Mouse (Mus musculus): ENCODE results near the gene Ddx58. TPM values are rescaled to one million over a fixed set of nuclear protein-coding genes. Genes with fewer than 3 reads are reported as not detected.

Gene Ddx58
- polyA plus RNA-seq, 1 experiment from 2014 or later, result 4.5 TPM

DNA sequence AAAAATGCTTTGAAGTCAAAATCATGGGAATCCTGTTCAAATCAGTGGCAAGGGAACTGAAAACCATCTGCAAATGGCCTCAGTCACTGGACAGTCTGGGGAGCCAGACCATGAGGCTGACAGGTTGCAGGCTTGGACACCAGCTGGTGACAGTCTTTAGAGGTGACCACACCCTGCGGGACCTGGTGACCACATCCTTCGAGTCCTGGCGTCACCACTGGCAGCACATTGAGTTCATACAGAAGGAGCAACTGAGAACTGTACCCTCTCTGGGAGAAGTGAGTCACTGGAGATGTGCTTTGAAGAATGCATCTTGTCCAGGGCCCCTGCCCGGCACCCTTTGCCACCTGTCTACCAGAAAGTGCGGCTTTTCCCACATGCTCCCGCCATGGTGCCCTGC lies 9.9 kb downstream of the Ddx58 start:
- ATAC-seq (ENCODE audit: low FRiP score), result no peak
- H3K36me3 ChIP-seq, result no peaks in the 10 kb centered on the region
- H3K27me3 ChIP-seq (replicated peaks), result no peaks in the 10 kb centered on the region
- no peaks in the 10 kb centered on the region for H3K4me1 ChIP-seq
- no peak overlapping the region for H3K4me2 ChIP-seq
- no peaks in the 10 kb centered on the region for H3K9me3 ChIP-seq (replicated peaks)
- H3K27ac ChIP-seq (replicated peaks), result no peak overlapping the region
- no peak overlapping the region for H3K9ac ChIP-seq (replicated peaks)
- H3K4me3 ChIP-seq (replicated peaks), result no peak overlapping the region
- 93% methylated on average over 6 of the region's 6 CpGs for WGBS

DNA sequence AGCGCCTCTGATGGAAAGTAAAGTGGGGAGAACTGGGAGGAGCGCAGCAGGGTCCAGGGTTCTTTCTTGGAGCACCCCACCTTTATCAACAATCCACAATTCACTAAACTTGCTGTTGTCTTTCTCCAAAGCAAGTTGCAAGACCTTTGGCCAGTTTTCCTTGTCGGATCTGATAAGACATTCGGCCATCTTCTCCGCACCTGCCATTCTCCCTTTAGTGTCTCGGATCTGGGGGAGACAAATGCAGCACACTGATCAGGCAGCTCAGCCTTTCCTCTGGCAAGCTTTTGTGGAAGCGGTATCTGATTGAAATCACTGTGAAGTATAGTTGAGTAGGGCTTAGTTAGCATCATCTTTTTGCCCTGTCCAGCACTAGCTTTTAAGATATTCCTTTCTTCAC lies 11.7 kb downstream of the Ddx58 start:
- Histone ChIP-seq H3K4me1 (no peaks in the 10 kb centered on the region), H3K4me2 (no peak overlapping the region), H3K27ac (replicated peaks) (no peak overlapping the region), H3K36me3 (no peaks in the 10 kb centered on the region), H3K9me3 (replicated peaks) (no peaks in the 10 kb centered on the region), H3K9ac (replicated peaks) (no peak overlapping the region), H3K27me3 (replicated peaks) (no peaks in the 10 kb centered on the region), H3K4me3 (replicated peaks) (no peak overlapping the region)
- ATAC-seq (ENCODE audit: low FRiP score), result no peak
- WGBS, result 93% methylated on average over 7 of the region's 7 CpGs

- 90% methylated on average over 11 of the region's 11 CpGs for WGBS
- H3K9me3 ChIP-seq (replicated peaks), result no peaks in the 10 kb centered on the region
Observed at GRCm38 (mm10) chr4:40227131-40227530, 12.5 kb downstream of the Ddx58 start.

GRCm38 (mm10) chr4:40226095-40226494 lies 13.5 kb downstream of the Ddx58 start:
- Histone ChIP-seq H3K4me1 (peaks cover 4% of the 10 kb centered on the region), H3K4me3 (replicated peaks) (no peak overlapping the region), H3K27me3 (replicated peaks) (no peaks in the 10 kb centered on the region), H3K4me2 (no peak overlapping the region), H3K9ac (replicated peaks) (no peak overlapping the region), H3K9me3 (replicated peaks) (no peaks in the 10 kb centered on the region), H3K27ac (replicated peaks) (no peak overlapping the region), H3K36me3 (no peaks in the 10 kb centered on the region)
- ATAC-seq (ENCODE audit: low FRiP score), result no peak
- 69% methylated on average over 5 of the region's 5 CpGs for WGBS

More at GRCm38 (mm10) chr4:40227131-40227530, 12.5 kb downstream of the Ddx58 start:
- no peak overlapping the region for H3K4me2 ChIP-seq
- ATAC-seq (ENCODE audit: low FRiP score), result no peak
- H3K4me3 ChIP-seq (replicated peaks), result no peak overlapping the region
- H3K9ac ChIP-seq (replicated peaks), result no peak overlapping the region
- H3K4me1 ChIP-seq, result peaks cover under 1% of the 10 kb centered on the region
- no peak overlapping the region for H3K27ac ChIP-seq (replicated peaks)
- H3K36me3 ChIP-seq, result no peaks in the 10 kb centered on the region
- no peaks in the 10 kb centered on the region for H3K27me3 ChIP-seq (replicated peaks)

- H3K4me3 ChIP-seq (replicated peaks), result no peak overlapping the region
- peaks cover 4% of the 10 kb centered on the region for H3K4me1 ChIP-seq
- H3K27me3 ChIP-seq (replicated peaks), result no peaks in the 10 kb centered on the region
- H3K27ac ChIP-seq (replicated peaks), result no peak overlapping the region
- H3K9me3 ChIP-seq (replicated peaks), result no peaks in the 10 kb centered on the region
- ATAC-seq (ENCODE audit: low FRiP score), result no peak
- peak overlapping the region; percentile 22; the same call in 1 of the 2 replicates for H3K4me2 ChIP-seq
- no peaks in the 10 kb centered on the region for H3K36me3 ChIP-seq
- 39% methylated on average over 21 of the region's 21 CpGs for WGBS
- H3K9ac ChIP-seq (replicated peaks), result no peak overlapping the region
Observed at GRCm38 (mm10) chr4:40221876-40222585, 17.6 kb downstream of the Ddx58 start.

- Histone ChIP-seq H3K4me1 (peaks cover 4% of the 10 kb centered on the region), H3K9me3 (replicated peaks) (no peaks in the 10 kb centered on the region), H3K27me3 (replicated peaks) (no peaks in the 10 kb centered on the region), H3K4me2 (peak overlapping the region; percentile 32), H3K27ac (replicated peaks) (no peak overlapping the region), H3K4me3 (replicated peaks) (no peak overlapping the region), H3K9ac (replicated peaks) (no peak overlapping the region), H3K36me3 (no peaks in the 10 kb centered on the region)
- WGBS, result 34% methylated on average over 14 of the region's 14 CpGs
- ATAC-seq (ENCODE audit: low FRiP score), result no peak
Observed at GRCm38 (mm10) chr4:40221004-40221760, 18.4 kb downstream of the Ddx58 start.

DNA sequence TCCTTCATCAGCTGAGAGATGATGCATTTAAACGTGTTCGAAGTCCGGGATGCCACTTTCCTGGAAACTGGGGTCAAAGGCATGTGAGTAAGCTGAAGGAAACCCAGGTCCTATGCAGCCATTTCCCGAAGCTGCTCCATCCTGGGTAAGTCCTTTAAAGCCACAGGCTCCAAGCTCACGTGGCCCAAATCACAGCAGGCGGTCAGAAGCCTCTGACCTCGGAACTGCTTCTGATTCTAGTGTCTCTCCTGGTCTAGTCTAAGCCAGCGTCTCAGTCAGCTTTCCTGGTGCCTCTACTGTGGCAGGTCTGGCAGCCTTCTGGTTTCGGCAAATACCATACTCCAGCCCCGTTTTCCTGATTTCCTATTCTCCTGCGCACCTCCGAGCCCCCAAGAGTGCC lies 19.2 kb downstream of the Ddx58 start:
- peaks cover 4% of the 10 kb centered on the region for H3K4me1 ChIP-seq
- 22% methylated on average over 12 of the region's 12 CpGs for WGBS
- H3K27ac ChIP-seq (replicated peaks), result no peak overlapping the region
- H3K9ac ChIP-seq (replicated peaks), result no peak overlapping the region; the same call in 1 of the 2 replicates
- H3K27me3 ChIP-seq (replicated peaks), result no peaks in the 10 kb centered on the region
- no peak overlapping the region for H3K4me3 ChIP-seq (replicated peaks)
- H3K9me3 ChIP-seq (replicated peaks), result no peaks in the 10 kb centered on the region
- ATAC-seq (ENCODE audit: low FRiP score), result no peak
- peak overlapping the region; percentile 32 for H3K4me2 ChIP-seq
- no peaks in the 10 kb centered on the region for H3K36me3 ChIP-seq

- Histone ChIP-seq H3K4me1 (peaks cover 4% of the 10 kb centered on the region), H3K9me3 (replicated peaks) (no peaks in the 10 kb centered on the region), H3K9ac (replicated peaks) (no peak overlapping the region), H3K27me3 (replicated peaks) (no peaks in the 10 kb centered on the region), H3K27ac (replicated peaks) (no peak overlapping the region), H3K4me3 (replicated peaks) (no peak overlapping the region), H3K36me3 (no peaks in the 10 kb centered on the region), H3K4me2 (no peak overlapping the region)
- ATAC-seq (ENCODE audit: low FRiP score), result no peak
- WGBS, result 75% methylated on average over 7 of the region's 7 CpGs
Observed at GRCm38 (mm10) chr4:40218382-40218781, 21.2 kb downstream of the Ddx58 start.

GRCm38 (mm10) chr4:40217910-40218309 lies 21.7 kb downstream of the Ddx58 start:
- 54% methylated on average over 3 of the region's 3 CpGs for WGBS
- ATAC-seq (ENCODE audit: low FRiP score), result no peak
- Histone ChIP-seq H3K4me3 (replicated peaks) (no peak overlapping the region), H3K9me3 (replicated peaks) (no peaks in the 10 kb centered on the region), H3K4me1 (peaks cover 4% of the 10 kb centered on the region), H3K36me3 (no peaks in the 10 kb centered on the region), H3K27ac (replicated peaks) (no peak overlapping the region), H3K9ac (replicated peaks) (no peak overlapping the region), H3K27me3 (replicated peaks) (no peaks in the 10 kb centered on the region), H3K4me2 (no peak overlapping the region)

- 98% methylated on average over 4 of the region's 6 CpGs for WGBS
Observed at GRCm38 (mm10) chr4:40212177-40212576, 27.5 kb downstream of the Ddx58 start.

DNA sequence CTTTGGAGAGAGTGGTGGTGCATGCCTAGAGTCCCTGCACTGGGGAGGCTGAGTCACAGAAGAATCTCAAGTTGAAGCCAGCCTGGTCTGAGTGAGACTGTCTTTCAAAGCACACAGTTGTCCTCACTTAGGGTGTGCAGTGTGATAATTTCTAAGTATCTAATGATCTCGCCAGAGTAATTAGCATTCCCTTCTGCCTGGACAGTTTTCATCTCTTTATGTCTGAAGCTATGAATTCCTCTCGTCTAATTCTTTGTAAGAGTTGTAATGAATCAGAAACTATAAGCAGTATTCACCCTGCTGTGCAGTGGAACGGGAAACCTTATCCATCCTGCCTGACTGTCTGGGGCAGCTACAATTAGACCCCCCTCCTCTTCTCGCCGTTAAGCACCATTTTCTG lies 31.9 kb downstream of the Ddx58 start:
- no peak for ATAC-seq (ENCODE audit: low FRiP score)
- 0 out of 2 replicates have a peak, but pooled peaks cover 3% of the 10 kb centered on the region for H3K36me3 ChIP-seq
- H3K9me3 ChIP-seq (replicated peaks), result no peaks in the 10 kb centered on the region
- H3K4me3 ChIP-seq (replicated peaks), result no peak overlapping the region
- H3K4me1 ChIP-seq, result no peaks in the 10 kb centered on the region
- no peaks in the 10 kb centered on the region for H3K27me3 ChIP-seq (replicated peaks)
- H3K4me2 ChIP-seq, result no peak overlapping the region
- no peak overlapping the region for H3K27ac ChIP-seq (replicated peaks)
- 66% methylated on average over 5 of the region's 5 CpGs for WGBS
- H3K9ac ChIP-seq (replicated peaks), result no peak overlapping the region

More at GRCm38 (mm10) chr4:40212177-40212576, 27.5 kb downstream of the Ddx58 start:
- H3K36me3 ChIP-seq, result no peaks in the 10 kb centered on the region
- H3K9ac ChIP-seq (replicated peaks), result no peak overlapping the region
- H3K27ac ChIP-seq (replicated peaks), result no peak overlapping the region
- no peak overlapping the region for H3K4me3 ChIP-seq (replicated peaks)
- no peak overlapping the region for H3K4me2 ChIP-seq
- no peaks in the 10 kb centered on the region for H3K4me1 ChIP-seq
- H3K9me3 ChIP-seq (replicated peaks), result no peaks in the 10 kb centered on the region
- ATAC-seq (ENCODE audit: low FRiP score), result no peak
- H3K27me3 ChIP-seq (replicated peaks), result no peaks in the 10 kb centered on the region

Measured in neural tube, embryonic 15.5 days (tissue).